Mouse (Mus musculus) spleen, postnatal 10 days (tissue): ENCODE results near the gene Def8.
A peak's percentile ranks its signal among the peaks of the same experiment; 100 is the strongest.
"Not testable (repeated sequence)": the region's sequence is repeated elsewhere in the genome, so short reads cannot be mapped to it uniquely, and the experiment has no call there.

Source experiments
- DNase-seq, 2 experiments: peaks; one replicate each; pipeline ENCODE4 v3.0.0; 2021 to 2022; ENCODE audit warnings: low spot score in 2 of 2

The Def8 gene

DNA sequence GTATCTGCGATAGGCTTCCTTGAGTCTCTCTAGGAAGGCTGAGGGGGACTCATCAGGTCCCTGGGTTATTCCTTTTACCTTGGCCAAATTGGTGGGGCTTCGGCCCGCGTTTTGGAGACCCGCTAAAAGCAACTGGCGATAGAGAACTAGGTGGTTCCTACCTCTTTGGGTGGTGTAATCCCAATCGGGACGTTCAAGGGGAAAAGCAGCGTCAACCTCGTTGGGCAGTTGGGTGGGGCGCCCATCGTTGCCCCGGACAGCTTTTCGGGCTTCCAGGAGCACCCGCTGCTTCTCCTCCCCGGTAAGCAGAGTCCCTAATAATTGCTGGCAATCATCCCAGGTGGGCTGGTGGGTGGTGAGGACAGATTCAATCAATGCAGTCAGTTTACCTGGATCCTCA, 9.1 kb downstream of the Def8 start:
- DNase-seq, result no peak

- DNase-seq, result not testable (repeated sequence)
Measured at GRCm38 (mm10) chr8:123433241-123433974, 10.1 kb downstream of the Def8 start.

DNA sequence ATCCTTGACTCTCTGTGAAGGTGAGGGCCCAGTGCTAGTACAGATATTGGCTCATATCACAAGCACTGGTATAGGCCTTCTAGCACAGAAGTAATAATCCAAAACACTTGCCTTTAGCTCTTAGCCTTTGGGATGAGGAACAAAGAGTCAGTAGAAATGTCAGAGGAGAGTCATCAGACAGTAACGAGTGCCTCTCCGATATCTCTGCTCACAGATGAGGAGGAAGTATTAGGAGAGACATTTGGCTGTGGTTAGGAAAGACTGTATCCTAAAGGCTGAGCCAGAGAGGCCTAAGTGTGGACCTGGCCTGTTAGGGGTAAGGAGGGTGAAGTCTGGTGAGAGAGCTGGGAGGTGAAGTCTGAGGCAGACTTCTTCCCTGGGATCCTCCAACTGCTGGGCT, 18.5 kb downstream of the Def8 start:
- DNase-seq, result no peak

GRCm38 (mm10) chr8:123442351-123442750, 19.0 kb downstream of the Def8 start:
- DNase-seq, result no peak

GRCm38 (mm10) chr8:123442871-123443575, 19.7 kb downstream of the Def8 start:
- DNase-seq, result peak; percentile 96 to 97

DNA sequence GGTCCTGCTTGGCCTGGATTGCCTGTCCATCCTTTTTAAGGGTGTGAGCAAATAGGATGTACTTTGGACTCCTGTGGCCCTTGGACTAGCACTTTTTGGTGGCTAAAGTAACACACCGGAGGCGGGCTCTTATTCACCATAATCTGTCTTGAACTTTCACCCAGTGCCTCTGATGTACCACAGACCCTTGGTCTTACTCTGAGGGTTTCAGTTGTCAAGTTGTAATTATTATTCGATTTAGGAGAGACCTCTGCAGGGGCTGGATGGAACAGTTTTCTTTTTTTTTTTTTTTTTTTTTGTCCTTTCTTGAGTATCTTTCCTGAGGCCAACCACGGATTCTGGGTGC, 20.2 kb downstream of the Def8 start:
- DNase-seq, result no peak

- DNase-seq, result no peak
Measured at GRCm38 (mm10) chr8:123444131-123444530, 20.8 kb downstream of the Def8 start.

GRCm38 (mm10) chr8:123445981-123446380, 22.7 kb downstream of the Def8 start:
- DNase-seq, result no peak

GRCm38 (mm10) chr8:123446799-123447198, 23.5 kb downstream of the Def8 start:
- no peak for DNase-seq

DNA sequence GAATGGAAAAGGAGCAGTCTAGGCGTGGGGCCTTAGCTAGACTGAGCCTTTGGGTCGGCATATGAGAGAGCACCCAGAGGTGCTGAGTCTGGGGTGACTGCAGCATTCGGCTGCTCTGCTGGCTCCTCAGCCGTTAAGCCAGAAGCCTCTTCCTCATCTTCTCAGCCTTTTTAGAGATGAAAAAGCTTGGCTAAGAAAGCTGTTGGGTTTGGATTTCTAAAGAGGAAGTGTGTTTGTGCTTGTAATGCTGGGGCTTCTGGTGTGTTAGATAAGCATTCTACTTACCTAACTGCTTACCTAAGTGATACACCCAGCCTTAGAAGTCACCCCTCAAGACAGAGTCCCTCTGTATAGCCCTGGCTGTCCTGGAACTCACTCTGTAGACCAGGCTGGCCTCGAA, 27.5 kb downstream of the Def8 start:
- no peak for DNase-seq

DNA sequence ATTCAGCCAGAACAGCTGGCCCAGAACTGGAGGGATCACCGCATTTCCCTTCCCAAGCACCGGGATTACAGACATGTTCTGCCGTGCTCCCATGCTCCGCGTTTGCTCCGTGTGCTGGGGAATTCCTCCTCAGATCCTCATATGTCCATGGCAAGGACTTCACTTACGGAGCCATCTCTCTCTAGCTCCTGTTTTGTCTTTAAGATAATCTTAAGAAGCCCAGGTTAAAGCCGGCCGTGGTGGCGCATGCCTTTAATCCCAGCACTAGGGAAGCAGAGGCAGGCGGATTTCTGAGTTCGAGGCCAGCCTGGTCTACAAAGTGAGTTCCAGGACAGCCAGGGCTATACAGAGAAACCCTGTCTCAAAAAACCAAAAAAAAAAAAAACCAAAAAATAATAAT, 28.4 kb downstream of the Def8 start:
- DNase-seq, result not testable (repeated sequence)

GRCm38 (mm10) chr8:123452149-123452548, 28.8 kb downstream of the Def8 start:
- no peak for DNase-seq

DNA sequence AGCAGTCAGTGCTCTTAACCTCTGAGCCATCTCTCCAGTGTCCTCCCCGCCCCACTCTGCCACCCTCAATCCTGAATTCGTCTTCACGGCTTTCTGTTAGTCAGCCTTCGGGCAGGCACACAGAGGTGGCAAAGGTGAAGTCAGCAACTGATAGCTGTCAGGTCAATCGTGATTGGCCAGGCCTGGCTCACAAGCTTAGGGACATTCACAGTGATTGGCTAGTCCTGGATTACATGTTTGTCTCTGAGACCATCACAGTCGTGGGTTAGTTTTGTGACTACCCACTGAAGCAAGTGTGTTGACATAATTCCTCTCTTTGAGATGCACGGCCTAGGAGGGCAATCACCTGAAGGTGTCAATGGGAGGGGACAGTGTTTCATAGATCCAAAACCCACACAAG, 30.0 kb downstream of the Def8 start:
- no peak for DNase-seq

DNA sequence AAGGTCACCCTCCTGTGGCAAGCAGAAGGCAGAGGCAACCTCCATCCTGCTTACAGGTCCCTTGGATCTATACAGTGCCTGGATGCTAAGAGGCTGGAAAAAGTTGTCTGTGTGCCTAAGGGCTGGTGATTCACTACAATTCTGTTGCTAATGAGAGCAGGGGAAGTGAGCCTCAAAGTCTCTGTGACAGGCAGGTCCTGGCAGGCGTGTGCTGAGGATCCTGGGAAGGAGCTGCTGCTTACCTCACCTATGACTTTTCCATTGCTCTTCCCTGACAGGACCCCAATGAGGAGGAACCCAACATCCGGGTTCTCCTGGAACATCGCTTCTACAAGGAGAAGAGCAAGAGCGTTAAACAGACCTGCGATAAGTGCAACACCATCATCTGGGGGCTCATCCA, 30.6 kb downstream of the Def8 start:
- DNase-seq, result no peak

DNA sequence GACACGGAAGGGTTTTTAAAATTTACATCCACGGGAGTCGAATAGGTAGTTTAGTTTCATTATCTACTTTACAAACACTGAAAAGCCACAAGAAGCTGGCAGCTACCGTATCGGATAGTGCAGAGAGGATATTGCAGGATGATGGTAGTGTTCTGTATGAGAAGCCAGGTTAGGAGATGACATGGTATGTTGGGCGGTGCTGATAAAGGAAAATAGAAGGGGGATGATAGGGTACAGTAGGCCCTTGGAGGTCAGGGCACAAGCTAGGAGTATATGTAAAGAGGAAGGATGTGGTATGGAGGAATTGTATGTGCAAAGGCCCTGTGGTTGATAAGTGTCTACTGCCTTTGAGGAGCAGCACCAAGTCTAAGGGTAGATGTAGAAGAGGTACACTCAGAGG, 31.2 kb downstream of the Def8 start:
- no peak for DNase-seq

DNA sequence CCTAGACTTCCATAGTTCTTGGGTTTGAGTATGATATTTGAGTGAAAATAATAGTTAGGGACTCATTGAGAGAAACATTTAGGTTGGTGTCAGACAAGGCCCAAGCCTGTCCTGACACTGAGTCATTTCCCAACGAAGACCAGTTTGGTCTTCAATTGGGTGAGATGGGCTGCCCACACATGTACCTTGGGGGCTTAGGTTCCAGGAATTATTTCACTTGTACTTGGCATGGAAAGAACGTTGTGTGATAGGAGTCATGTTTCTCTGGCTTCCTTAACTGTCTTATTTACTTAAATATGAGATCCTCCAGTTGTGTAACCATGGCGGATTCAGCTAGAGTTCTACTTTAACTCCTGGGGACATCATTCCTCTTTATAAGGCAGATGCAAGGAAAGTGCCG, 40.3 kb downstream of the Def8 start:
- DNase-seq, result no peak

DNA sequence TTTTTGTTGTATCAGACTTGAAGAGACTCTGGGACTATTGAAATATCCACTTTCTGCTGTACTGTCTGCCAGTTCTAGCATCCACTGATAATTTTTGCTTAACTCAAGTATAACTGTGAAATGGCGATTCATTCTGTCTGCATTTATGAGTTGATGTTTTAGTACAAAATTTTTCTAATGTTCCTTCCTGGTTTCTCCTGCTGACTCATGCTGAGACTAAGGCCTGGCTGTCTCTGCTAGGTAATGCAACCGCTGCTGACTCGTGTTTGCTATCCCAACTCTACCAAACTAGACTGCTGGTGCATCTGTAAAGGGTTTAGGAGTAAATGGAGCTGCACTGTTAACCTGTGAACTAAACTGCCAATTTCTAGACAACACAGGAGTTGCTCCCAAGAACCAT, 44.1 kb downstream of the Def8 start:
- DNase-seq, result no peak

- not testable (repeated sequence) for DNase-seq
Measured at GRCm38 (mm10) chr8:123472991-123473390, 49.7 kb downstream of the Def8 start.

GRCm38 (mm10) chr8:123474549-123474948, 51.2 kb downstream of the Def8 start:
- DNase-seq, result not testable (repeated sequence)

DNA sequence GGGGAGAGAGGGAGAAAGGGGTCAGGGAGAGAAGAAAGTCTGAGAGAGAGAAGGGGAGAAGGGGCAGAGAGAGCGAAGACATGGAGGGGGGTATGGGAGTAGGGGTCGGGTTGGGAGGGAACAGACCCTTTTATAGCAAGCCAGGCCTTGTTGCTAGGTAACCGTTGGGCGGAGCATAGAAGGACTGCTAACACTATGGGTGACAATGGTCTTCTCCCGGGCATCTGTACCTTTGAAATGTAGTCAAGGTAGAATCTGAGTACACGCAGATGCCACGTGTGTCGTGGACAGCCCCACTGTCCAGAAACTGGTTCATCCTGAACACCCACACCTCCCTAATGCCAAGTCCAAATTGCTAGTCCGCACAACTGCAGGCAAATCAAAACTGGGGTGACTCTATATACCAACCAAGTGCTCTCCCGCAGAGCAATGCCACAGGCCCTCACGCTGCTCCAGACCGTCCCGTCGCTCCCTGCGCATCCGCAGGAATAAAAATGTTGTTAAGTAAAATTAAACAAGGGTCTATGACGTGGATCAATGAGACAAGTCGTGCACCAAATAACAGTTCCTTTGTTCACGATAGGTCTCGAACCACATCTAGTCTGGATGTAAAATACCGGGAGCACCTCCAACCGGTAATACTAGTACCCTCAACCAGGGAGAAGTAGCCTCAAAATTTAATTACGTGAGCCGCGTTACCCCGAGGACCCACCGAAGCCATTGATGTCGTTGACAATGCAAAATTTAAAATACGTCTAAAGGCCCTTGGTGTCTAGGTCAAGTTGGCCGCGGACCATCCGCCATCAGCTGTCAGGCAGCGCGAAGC, 53.8 kb downstream of the Def8 start:
- peak; percentile 20 to 31 for DNase-seq

- peak; percentile 93 to 94 for DNase-seq
Measured at GRCm38 (mm10) chr8:123477737-123478258, 54.5 kb downstream of the Def8 start, which contains the start of gene Afg3l1. Afg3l1 (plus strand) TSS chr8:123477903.
